Mouse (Mus musculus) testis, postnatal 14 days (tissue): ENCODE measurements around the gene Hmcn2.
A peak's percentile ranks its signal among the peaks of the same experiment; 100 is the strongest.

Source experiments
- DNase-seq: peaks from one replicate; pipeline ENCODE4 v3.0.0; 2021; ENCODE audit warnings: low spot score

The Hmcn2 gene

DNA sequence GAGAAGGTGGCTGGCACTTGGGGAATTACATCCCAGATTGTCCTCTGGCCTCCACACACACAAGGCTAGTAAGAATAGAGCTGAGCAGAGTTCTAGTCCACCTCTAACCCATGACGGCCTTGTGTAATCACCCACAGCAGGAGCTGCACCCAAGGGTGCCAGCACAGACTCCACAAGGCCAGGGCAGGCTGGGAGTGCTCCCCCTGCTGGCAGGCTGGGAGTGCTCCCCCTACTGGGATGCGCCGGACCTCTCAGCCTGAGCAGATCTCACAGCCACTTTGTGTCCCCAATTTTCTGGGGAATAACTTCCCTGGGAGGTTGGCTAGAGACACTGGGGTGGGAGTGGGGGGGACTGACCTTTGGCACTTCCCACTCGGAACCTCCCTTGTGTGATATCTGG is 68.7 kb downstream of the Hmcn2 start:
- no peak for DNase-seq

- DNase-seq, result no peak
Measured at GRCm38 (mm10) chr2:31416968-31417367, 102.8 kb downstream of the Hmcn2 start.

DNA sequence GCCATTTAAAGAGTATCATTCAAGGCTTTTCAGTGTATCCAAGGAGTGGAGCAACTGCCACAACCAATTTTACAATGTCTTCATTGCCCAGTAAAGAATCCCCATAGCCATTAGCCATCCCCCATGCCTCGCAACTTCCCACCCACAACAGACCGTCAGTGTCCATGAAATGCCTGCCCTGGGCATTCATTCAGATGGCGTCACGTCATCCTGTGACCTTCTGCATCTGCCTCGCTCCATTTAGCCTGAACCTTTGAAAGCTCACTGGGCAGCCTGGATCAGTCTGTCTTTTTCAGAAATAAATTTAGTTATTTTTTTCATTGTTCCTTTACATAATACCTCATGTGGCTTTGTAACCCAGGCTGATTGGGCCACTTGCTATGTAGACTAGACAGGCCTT is 103.8 kb downstream of the Hmcn2 start:
- DNase-seq, result no peak

DNA sequence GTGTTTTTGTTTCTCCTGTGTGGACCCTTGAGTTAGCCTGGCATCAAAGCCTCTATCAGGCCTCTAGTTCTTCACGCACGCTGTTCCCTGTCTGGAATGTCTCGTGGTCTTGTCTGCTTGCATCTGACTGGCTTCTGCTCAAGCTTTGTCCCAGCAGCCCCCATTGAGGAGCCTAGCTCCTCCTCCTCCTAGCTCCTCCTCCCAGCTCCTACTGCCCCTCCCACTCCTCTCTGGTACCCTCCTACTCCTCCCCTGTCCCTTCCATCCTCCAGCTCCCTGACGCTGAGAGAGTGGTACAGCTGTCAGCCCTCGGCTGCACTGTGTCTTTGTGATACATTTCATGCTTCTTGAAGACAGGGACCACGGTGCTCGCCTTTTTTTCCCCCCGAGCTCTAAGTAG is 104.4 kb downstream of the Hmcn2 start:
- DNase-seq, result no peak

GRCm38 (mm10) chr2:31420914-31421313 is 106.7 kb downstream of the Hmcn2 start:
- DNase-seq, result no peak

DNA sequence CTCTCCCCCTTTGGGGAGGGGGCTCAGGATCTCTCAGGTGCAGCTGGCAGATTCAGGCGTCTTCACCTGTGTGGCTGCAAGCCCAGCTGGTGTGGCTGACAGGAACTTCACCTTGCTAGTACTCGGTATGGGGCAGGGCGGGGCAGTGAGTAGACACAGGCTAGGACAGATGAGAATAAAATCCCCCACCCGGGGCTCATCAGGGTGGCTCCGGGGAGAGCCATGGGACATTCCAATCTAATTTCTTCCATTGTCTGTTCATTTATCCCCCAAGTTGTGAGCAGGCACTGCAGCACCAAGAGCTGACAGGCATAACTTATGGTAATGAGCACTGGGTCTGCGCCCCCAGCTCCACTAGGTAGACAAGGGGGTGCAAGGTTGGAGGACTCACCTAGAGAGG is 108.4 kb downstream of the Hmcn2 start:
- DNase-seq, result no peak

GRCm38 (mm10) chr2:31431477-31431876 is 117.3 kb downstream of the Hmcn2 start:
- no peak for DNase-seq

- DNase-seq, result no peak
Measured at GRCm38 (mm10) chr2:31434746-31435145, 120.5 kb downstream of the Hmcn2 start.

- DNase-seq, result peak; percentile 24
Measured at GRCm38 (mm10) chr2:31435567-31435966, 121.4 kb downstream of the Hmcn2 start.

- no peak for DNase-seq
Measured at GRCm38 (mm10) chr2:31437480-31438245, 123.4 kb downstream of the Hmcn2 start.

GRCm38 (mm10) chr2:31439576-31439975 is 125.4 kb downstream of the Hmcn2 start:
- no peak for DNase-seq

DNA sequence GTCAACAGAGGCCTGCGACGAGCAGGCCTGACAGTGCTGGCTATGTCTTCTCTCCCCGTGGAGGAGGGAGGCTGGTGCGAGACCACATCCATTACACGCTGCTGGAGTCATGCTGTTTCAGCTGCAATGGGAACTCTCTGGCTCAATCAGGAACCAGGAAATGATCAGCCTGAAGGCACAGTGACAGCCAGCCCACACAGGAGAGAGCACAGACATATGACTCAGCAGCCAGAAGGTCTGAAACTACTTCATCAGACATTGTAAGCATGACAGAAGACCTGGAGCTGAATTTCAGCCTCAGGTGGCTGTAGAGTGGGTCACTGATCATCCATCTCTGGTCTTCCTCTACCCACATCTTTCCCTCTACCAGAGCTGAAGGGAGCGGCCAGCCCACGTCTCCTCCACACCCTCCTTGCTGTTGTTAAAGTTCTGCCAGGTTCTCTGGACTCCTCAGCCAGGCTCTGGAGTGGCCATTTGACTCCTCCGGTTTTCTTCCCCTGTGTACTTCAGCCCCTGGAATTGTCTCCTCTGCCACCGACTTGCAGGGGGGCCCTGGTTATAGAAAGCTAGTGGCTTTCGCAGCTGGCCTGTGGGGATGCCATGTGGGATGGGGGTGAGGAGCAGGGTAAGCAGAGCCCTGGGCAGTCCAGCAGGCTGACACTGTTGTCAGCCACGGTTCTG is 128.4 kb downstream of the Hmcn2 start:
- DNase-seq, result no peak

- DNase-seq, result no peak
Measured at GRCm38 (mm10) chr2:31446036-31446435, 131.8 kb downstream of the Hmcn2 start.

DNA sequence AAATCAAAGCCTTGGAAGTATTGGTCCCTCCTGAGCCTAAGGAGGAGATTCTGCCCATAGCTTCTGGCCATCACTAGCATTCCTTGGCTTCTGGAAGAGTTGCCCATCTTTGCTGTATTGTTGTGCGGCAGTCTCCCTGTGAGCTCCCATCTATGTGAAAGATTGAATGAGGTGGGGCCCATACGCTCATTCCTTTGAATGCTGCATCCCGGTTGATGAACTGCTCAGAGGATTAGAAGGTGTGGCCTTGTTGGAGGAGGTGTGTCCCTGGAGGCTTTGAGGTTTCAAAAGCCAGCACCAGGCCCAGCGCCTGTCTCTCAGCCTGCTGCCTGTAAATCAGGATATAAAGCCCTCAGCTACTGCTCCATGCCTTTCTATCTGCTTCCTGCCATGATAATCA is 132.2 kb downstream of the Hmcn2 start:
- DNase-seq, result no peak

- no peak for DNase-seq
Measured at GRCm38 (mm10) chr2:31447536-31447935, 133.3 kb downstream of the Hmcn2 start.

DNA sequence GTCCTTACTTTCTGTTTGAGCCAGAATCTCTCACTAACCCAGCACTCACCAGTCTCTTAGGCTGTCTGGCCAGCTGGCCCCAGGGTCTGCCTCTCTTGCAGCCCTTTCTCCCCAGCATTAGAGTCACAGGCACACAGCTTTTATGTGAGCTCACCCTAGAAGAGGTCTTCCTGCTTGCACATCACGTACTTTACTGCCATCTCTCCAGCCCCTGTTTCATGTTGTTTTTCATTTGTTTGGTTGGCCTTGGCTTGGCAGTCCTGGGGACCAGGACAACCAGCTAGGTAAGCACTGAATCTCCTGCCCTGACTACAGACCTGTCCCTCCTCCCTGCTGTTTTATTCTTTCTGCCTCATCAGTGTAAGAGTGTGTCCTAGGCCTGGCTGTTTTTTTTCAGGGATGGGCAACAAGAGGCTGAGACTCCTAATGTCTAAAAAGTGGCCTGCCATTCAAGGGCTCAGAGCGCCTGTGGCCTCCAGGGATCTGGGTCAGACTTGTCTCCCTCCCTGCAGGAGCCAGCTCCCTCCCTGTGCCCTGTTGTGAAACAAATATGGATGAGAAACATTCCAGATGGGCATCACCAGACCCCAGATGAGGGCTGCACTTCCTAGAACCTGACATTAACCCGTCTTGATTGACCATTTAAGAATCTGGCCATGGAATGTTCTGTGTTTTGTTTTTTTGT is 134.7 kb downstream of the Hmcn2 start:
- no peak for DNase-seq

DNA sequence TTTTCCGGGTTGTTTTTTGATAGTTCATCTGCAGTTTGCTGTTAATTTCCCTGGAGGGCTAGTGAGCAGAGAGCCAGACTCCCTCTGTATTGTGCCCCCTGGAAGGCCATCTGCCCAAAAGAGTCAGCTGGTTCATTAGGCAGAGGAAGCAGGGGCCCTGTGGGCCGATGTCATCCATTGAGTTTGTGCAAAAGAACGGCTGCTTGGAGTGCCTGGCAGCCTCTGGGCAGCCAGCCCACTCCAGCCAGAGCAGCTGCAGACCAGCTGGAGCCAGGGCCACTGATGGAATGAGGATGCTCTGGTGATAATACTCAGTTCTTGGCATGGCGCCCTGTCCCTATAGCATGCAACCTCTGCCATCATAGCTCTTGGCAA is 135.2 kb downstream of the Hmcn2 start:
- DNase-seq, result peak; percentile 52

GRCm38 (mm10) chr2:31449902-31450301 is 135.7 kb downstream of the Hmcn2 start:
- no peak for DNase-seq

GRCm38 (mm10) chr2:31450661-31451060 is 136.4 kb downstream of the Hmcn2 start:
- DNase-seq, result no peak

DNA sequence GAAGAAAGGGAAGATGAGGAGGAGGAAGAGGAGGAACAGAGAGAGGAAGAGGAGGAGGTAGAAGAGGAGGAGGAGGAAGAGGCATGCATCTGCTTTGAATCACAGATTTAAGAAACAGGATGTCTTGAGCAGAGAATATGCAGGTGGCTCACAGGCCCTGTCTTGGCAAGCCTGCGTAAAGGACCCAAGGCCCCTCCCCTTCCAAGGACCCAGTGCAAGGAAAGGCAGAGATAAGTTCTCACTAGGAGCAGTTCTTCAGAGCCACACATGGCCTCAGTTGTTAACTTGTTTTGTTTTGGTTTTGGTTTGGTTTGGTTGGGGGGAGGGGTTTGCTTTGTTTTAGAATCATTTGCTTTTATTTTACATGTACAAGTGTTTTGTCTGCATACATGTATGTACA is 137.3 kb downstream of the Hmcn2 start:
- no peak for DNase-seq

- DNase-seq, result no peak
Measured at GRCm38 (mm10) chr2:31453011-31453410, 138.8 kb downstream of the Hmcn2 start.

DNA sequence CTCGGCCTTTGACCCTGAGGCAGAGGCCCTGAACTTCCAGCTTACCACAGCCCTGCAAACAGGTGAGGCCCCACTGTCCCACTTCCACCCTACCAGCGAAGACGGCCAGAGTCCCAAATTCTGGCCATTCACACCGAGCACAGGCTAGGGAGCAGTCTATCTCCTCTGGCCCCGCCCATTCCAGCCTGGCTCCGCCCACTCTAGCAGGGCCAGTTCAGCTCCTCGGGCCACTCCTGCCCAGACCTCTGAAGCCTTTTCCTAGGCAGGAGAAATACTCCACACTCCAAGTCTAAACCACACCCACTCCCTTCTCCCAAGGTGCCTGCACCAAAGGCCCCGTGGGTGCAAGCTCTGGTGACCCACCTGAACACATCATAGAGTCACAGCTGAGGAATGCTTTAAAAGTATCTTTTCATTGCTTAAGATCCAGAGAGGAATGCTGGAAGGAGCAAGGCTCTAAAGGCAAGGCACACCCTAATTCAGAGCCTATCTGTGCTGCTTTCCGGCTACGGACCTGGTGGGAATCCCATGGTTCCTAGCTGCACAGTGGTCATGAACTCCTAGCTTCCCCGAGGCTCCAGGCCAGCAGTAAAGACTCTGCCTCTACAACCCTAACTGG is 139.5 kb downstream of the Hmcn2 start:
- DNase-seq, result no peak

- peak; percentile 42 for DNase-seq
Measured at GRCm38 (mm10) chr2:31454280-31454679, 140.1 kb downstream of the Hmcn2 start.
